Mouse (Mus musculus): ENCODE measurements around the gene Suclg2. TPM values are rescaled to one million over a fixed set of nuclear protein-coding genes. Genes with fewer than 3 reads are reported as not detected.
A peak's percentile ranks its signal among the peaks of the same experiment; 100 is the strongest.

Suclg2 gene
- 13.8 and 15.7 TPM in 2 replicates for polyA plus RNA-seq (2015; fragmentation: Nextera tagmentation; extraction: Ambion mirVana)

DNA sequence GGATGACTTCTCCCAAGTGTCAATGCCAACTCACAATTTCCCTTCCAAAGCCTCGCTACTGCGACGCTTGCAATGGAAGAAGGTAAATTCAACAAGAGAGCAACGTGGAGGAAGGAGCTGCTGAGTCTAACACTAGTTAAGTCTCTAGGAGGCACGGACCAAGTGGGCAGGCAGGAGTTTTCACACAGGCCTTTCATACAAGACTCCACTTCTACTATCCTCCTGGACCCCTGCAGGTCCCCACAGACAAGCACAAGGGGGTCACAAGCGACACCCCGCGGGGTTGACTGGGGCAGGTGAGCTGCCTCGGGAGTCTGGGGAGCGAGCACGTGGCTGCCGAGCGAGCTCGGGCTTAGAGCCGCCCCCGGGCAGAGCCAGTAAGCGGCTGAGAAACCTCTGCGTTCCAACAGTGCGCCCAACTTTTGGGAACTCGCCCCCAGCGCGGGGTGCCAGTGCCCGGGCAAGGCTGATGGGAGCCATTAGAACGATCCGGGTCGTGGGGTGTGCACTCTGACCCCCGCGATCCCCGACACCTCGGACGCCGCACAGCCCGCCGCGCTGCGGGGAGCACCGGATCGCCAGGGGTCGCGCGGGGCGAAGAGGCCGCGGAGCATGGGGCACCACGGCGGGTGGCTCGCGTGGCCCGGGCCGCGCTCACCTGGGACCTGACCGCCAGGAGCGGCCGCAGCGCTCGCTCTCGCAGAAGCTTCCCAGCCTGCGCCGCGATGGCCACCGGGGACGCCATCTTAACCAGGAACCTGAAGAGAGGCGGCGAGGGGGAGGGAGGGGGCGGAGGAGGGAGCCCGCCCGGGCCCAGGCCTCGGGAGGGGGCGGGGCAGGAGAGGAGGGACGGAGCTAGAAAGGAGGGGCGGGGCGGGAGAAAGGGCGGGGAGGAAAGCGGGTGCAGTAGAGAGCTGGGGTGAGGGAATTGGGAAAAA lies at the start of gene Suclg2:
Suclg2 (minus strand) TSS at position 770 of the 938 bp plus-strand sequence.
- Histone ChIP-seq H3K4me3 (peak within 1 kb of the TSS; percentile 92), H3K4me1 (replicated peaks) (peaks cover 8% of the 10 kb centered on the region), H3K4me2 (peak within 1 kb of the TSS; percentile 94), H3K9me3 (no peaks in the 10 kb centered on the region), H3K27ac (replicated peaks) (peak within 1 kb of the TSS; percentile 67), H3K36me3 (no peaks in the 10 kb centered on the region), H3K27me3 (no peaks in the 10 kb centered on the region), H3K9ac (peak within 1 kb of the TSS; percentile 71)
- WGBS: under 1% methylated on average over 68 of the region's 74 CpGs
- peak; percentile 90 for ATAC-seq (ENCODE audit: low FRiP score, low read depth)

DNA sequence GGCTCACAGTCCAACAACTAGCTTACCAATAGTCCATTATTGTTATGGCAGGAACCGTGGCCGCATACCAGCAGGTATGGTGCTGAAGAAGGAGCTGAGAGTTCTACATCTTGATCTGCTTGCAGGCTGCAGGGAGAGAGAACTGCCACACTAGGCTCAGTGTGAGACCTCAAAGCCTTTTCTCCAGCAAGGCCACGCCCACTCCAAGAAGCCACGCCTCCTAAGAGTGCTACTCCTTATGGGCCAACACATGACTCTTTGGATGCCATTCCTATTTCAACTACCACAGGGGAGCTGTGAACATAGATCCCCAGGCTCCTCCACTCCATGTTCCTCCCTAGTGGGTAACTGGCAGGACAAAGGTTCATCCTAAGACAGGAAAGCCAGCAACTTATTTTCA lies 48.0 kb upstream of the Suclg2 start:
- 77% methylated on average over 4 of the region's 4 CpGs for WGBS

DNA sequence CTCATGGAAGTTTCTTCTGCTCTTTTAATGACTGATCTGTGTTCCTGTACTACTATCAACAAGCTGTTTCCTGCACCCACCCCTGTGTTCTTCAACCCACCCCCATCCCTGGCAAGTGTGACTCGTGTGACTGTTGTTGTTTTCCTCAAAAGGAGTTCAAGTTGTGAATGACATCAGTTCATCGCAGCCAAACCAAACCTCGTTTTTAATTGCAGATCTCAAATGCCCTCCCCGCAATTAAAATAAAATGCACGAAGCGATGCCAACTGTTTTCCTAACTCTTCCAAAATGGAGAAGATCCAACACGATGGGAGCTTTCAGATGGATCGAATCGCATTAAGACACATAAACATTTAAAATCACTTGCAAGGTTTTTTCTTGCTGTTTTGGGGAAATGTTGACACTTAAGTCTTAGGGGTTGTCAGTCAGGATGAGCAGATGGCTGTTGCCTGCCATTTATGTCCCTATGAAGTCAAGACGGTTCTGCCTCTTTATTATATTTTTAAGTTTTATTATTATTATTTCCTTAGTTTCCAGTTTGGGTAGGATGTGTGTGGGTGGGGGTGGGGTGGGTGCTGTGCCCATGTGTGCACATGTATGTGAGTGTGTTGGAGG lies 41.1 kb upstream of the Suclg2 start:
- no peaks in the 10 kb centered on the region for H3K36me3 ChIP-seq
- no peaks in the 10 kb centered on the region for H3K4me1 ChIP-seq (replicated peaks)
- WGBS: 79% methylated on average over 10 of the region's 10 CpGs
- H3K9ac ChIP-seq: no peak overlapping the region
- no peaks in the 10 kb centered on the region for H3K9me3 ChIP-seq
- H3K27ac ChIP-seq (replicated peaks): no peak overlapping the region
- H3K4me3 ChIP-seq: no peak overlapping the region
- no peak overlapping the region for H3K4me2 ChIP-seq
- H3K27me3 ChIP-seq: no peaks in the 10 kb centered on the region
- ATAC-seq (ENCODE audit: low FRiP score, low read depth): no peak

More for the DNA sequence above, 48.0 kb upstream of the Suclg2 start:
- ATAC-seq (ENCODE audit: low FRiP score, low read depth): no peak
- Histone ChIP-seq H3K36me3 (no peaks in the 10 kb centered on the region), H3K4me1 (replicated peaks) (no peaks in the 10 kb centered on the region), H3K9ac (no peak overlapping the region), H3K4me2 (no peak overlapping the region), H3K27ac (replicated peaks) (no peak overlapping the region), H3K4me3 (no peak overlapping the region), H3K9me3 (no peaks in the 10 kb centered on the region), H3K27me3 (no peaks in the 10 kb centered on the region)

DNA sequence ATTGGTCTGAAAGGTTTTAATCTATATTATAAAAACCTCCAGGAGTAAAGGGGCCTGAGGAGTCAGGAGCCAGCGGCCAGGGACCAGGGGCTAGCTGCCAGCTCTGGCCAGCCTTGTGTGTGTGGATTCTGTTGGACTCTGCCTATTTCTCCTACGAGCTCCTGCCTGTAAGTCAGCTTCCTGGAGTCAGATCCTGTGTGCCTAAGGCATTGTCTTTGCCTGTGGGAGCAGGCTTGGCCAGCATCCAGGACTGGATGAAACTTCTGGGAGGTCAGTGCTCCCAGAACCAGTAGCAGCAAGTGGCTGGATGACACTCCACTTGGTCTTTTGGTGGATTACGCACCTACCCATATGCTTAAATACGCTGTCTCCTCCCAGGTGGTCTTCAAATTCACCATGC lies 23.8 kb upstream of the Suclg2 start:
- Histone ChIP-seq H3K27me3 (no peaks in the 10 kb centered on the region), H3K36me3 (no peaks in the 10 kb centered on the region), H3K4me2 (no peak overlapping the region), H3K4me1 (replicated peaks) (no peaks in the 10 kb centered on the region), H3K9ac (no peak overlapping the region), H3K9me3 (no peaks in the 10 kb centered on the region), H3K4me3 (no peak overlapping the region), H3K27ac (replicated peaks) (no peak overlapping the region)
- ATAC-seq (ENCODE audit: low FRiP score, low read depth): no peak
- WGBS: 82% methylated on average over 4 of the region's 4 CpGs

GRCm38 (mm10) chr6:95731570-95732367 lies 13.2 kb upstream of the Suclg2 start:
- Histone ChIP-seq H3K36me3 (no peaks in the 10 kb centered on the region), H3K4me2 (no peak overlapping the region), H3K9me3 (no peaks in the 10 kb centered on the region), H3K27ac (replicated peaks) (no peak overlapping the region), H3K4me1 (replicated peaks) (no peaks in the 10 kb centered on the region), H3K9ac (no peak overlapping the region), H3K27me3 (no peaks in the 10 kb centered on the region), H3K4me3 (no peak overlapping the region)
- WGBS: 59% methylated on average over 11 of the region's 11 CpGs
- ATAC-seq (ENCODE audit: low FRiP score, low read depth): no peak

DNA sequence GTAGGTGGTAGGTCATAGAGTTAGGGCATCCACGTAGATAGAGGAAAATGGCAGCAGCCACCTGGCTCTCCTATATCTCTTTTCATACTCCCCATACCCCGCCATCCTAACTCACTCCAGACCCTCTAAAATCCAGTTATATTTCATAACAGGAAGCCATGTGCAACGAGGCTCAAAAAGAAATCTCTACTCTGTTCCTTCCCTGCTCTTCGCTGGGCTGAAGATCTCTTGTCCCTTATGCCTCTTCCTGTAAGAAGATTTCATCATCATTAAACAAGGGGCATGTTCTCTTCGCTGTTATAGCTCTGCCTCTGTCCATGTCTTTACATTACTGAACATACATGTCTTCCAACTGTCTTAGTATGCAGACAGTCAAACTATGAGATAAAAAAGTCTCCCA lies 10.8 kb upstream of the Suclg2 start:
- Histone ChIP-seq H3K36me3 (no peaks in the 10 kb centered on the region), H3K9me3 (no peaks in the 10 kb centered on the region), H3K9ac (no peak overlapping the region), H3K27me3 (no peaks in the 10 kb centered on the region), H3K4me1 (replicated peaks) (no peaks in the 10 kb centered on the region), H3K27ac (replicated peaks) (no peak overlapping the region), H3K4me2 (no peak overlapping the region), H3K4me3 (no peak overlapping the region)
- WGBS: 93% methylated on average over 5 of the region's 5 CpGs
- ATAC-seq (ENCODE audit: low FRiP score, low read depth): no peak

DNA sequence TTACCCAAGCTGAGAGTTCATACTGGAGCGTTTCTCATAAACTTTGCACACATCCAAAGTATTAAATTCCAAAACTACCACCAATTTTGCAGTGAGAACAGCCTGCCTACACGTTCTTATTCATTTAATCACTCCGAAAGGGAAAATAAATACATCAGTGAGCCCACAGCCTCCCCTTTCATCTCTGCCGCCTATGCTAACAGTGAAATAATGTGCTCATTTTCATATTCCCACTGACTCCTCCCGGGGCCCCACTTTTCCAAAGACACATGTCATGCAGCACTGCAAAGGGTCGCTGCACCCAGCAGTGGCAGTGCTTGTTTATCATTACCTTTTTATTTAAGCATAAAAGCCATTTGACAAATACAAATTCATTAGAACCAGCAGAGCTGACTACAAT lies 6.7 kb upstream of the Suclg2 start:
- Histone ChIP-seq H3K9me3 (no peaks in the 10 kb centered on the region), H3K27me3 (no peaks in the 10 kb centered on the region), H3K4me2 (no peak overlapping the region), H3K4me3 (no peak overlapping the region), H3K9ac (no peak overlapping the region), H3K27ac (replicated peaks) (no peak overlapping the region), H3K36me3 (no peaks in the 10 kb centered on the region), H3K4me1 (replicated peaks) (no peaks in the 10 kb centered on the region)
- no peak for ATAC-seq (ENCODE audit: low FRiP score, low read depth)
- WGBS: 29% methylated on average over 6 of the region's 6 CpGs

DNA sequence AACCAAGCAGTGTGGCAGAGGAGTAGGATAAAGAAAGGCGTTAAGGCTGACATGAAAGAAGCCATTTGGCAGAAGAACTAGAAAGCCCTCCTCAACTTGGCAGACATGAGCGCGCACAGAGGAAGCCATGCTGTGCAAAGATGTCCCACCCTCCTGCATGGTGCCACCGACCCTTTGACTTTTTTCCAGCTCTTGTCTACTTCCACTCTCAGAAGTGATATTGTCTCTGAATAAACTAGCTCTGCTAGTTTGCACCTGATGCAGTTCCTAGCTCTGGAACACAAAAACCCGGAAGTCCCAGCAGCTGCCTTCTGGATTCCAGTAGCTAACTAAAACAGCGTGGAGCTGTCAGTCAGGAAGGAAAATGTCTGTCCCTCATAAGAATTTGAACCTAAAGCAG lies 4.8 kb upstream of the Suclg2 start:
- no peak for ATAC-seq (ENCODE audit: low FRiP score, low read depth)
- Histone ChIP-seq H3K9ac (no peak overlapping the region), H3K4me3 (no peak overlapping the region), H3K4me1 (replicated peaks) (peaks cover 4% of the 10 kb centered on the region; the same call in 1 of the 2 replicates), H3K27me3 (no peaks in the 10 kb centered on the region), H3K27ac (replicated peaks) (no peak overlapping the region), H3K36me3 (no peaks in the 10 kb centered on the region), H3K4me2 (no peak overlapping the region), H3K9me3 (no peaks in the 10 kb centered on the region)
- 52% methylated on average over 6 of the region's 6 CpGs for WGBS

- Histone ChIP-seq H3K4me1 (replicated peaks) (peaks cover 8% of the 10 kb centered on the region), H3K4me3 (no peak overlapping the region), H3K27ac (replicated peaks) (no peak overlapping the region), H3K27me3 (no peaks in the 10 kb centered on the region), H3K36me3 (no peaks in the 10 kb centered on the region), H3K4me2 (no peak overlapping the region), H3K9ac (no peak overlapping the region), H3K9me3 (no peaks in the 10 kb centered on the region)
- 94% methylated on average over 3 of the region's 3 CpGs for WGBS
- ATAC-seq (ENCODE audit: low FRiP score, low read depth): no peak
Measured at GRCm38 (mm10) chr6:95719791-95720190, 1.2 kb upstream of the Suclg2 start.

DNA sequence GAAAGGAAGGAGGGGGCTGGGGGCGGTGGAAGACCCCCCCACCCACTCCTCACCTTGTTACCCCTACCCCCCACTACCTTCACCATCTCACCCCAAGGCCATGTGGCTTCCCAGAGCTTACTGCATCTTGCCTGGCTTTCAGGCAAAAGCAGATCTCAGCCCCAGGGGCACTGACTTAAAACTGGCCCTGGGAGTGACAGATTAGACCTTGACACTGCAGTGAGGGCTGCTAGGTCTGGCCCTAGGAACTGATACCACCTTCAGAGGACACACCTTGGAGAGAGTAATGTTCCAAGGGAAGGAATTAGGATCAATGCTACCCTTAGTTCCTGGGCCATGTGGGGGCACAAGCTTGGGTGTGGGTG lies 351 bp upstream of the Suclg2 start:
- H3K27me3 ChIP-seq: no peaks in the 10 kb centered on the region
- H3K9me3 ChIP-seq: no peaks in the 10 kb centered on the region
- no peaks in the 10 kb centered on the region for H3K36me3 ChIP-seq
- H3K9ac ChIP-seq: peak overlapping the region; percentile 71; the same call in 1 of the 2 replicates
- peak overlapping the region; percentile 92 for H3K4me3 ChIP-seq
- peak overlapping the region; percentile 94 for H3K4me2 ChIP-seq
- peaks cover 8% of the 10 kb centered on the region for H3K4me1 ChIP-seq (replicated peaks)
- no CpG with 5 or more reads among the region's 1 CpGs for WGBS
- ATAC-seq (ENCODE audit: low FRiP score, low read depth): peak; percentile 72
- no peak overlapping the region for H3K27ac ChIP-seq (replicated peaks)

GRCm38 (mm10) chr6:95717071-95717470 lies 1.5 kb downstream of the Suclg2 start:
- no peak overlapping the region for H3K9ac ChIP-seq
- H3K27ac ChIP-seq (replicated peaks): no peak overlapping the region
- H3K36me3 ChIP-seq: no peaks in the 10 kb centered on the region
- no peaks in the 10 kb centered on the region for H3K9me3 ChIP-seq
- no peak overlapping the region for H3K4me2 ChIP-seq
- WGBS: 85% methylated on average over 3 of the region's 3 CpGs
- ATAC-seq (ENCODE audit: low FRiP score, low read depth): no peak
- peaks cover 10% of the 10 kb centered on the region for H3K4me1 ChIP-seq (replicated peaks)
- H3K27me3 ChIP-seq: no peaks in the 10 kb centered on the region
- no peak overlapping the region for H3K4me3 ChIP-seq

DNA sequence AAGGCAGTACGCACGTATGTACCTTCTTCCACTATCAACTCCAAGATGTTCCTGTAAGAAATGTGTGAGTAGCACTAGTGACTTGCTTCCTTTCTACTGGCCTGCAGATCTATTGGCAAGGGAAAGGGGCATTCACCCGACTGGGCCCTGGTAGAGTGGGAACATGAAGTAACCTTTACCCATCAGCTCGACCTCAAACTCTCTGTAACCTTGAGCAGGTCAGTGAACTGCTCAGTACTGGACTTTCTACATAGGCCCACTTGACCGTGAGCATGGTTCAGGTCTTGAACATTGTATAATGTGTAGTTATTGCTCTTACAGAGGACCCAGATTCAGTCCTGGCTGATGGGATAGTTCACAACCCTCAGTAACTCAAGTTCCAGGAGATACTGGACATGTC lies 2.1 kb downstream of the Suclg2 start:
- WGBS: 94% methylated on average over 5 of the region's 5 CpGs
- Histone ChIP-seq H3K4me3 (no peak overlapping the region), H3K27ac (replicated peaks) (no peak overlapping the region), H3K9me3 (no peaks in the 10 kb centered on the region), H3K9ac (no peak overlapping the region), H3K36me3 (no peaks in the 10 kb centered on the region), H3K27me3 (no peaks in the 10 kb centered on the region), H3K4me1 (replicated peaks) (peaks cover 10% of the 10 kb centered on the region), H3K4me2 (no peak overlapping the region)
- ATAC-seq (ENCODE audit: low FRiP score, low read depth): no peak

Measured in hindbrain, embryonic 15.5 days (tissue).